Comparison of ENCODE assay signal across 3 mouse cellular contexts in the genomic region with DNA sequence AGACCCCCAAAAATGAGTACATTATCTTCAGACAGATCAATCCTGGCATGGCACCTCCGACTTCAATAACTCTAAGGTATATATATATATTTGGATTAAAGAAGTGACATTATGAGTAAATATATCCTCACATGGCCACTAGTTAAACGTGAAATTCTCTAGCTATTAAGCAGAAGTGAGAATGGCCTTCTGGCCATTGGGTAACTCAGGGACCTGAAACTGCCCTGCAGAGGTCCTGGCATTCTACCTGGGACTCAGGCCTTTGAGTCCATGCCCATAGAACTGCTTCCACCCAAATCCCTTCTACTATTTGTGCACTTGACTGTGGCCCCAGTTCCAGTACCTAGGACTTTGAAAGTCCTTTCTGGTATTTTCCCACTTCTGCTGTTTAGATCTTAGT. TPM values are rescaled to one million over a fixed set of nuclear protein-coding genes. Genes with fewer than 3 reads are reported as not detected.
"Had no signal": no experiment of that assay in that cellular context is flagged by ENCODE, and none has a peak within 500 bp of the region (broad histone marks: within the 10 kb centered on the region; RNA-seq: fewer than 3 reads in every experiment).

No protein-coding gene starts in this region.

RNA-seq across cellular contexts. Expression of a gene that starts 40.4 kb away (rescaled TPM):
- total RNA-seq: left cerebral cortex, postnatal 10 days; left cerebral cortex, postnatal 4 days; midbrain, postnatal 0 days had no signal
